Mouse (Mus musculus) natural killer cell, adult 2 months (primary cell): ENCODE data around the gene Eid2.
"Not testable (repeated sequence)": the region's sequence is repeated elsewhere in the genome, so short reads cannot be mapped to it uniquely, and the experiment has no call there.

Experiments
- DNase-seq, 2 experiments: peaks; one replicate each; pipeline ENCODE4 v3.0.0; 2022; ENCODE audit warnings: low spot score in 2 of 2

Gene Eid2

DNA sequence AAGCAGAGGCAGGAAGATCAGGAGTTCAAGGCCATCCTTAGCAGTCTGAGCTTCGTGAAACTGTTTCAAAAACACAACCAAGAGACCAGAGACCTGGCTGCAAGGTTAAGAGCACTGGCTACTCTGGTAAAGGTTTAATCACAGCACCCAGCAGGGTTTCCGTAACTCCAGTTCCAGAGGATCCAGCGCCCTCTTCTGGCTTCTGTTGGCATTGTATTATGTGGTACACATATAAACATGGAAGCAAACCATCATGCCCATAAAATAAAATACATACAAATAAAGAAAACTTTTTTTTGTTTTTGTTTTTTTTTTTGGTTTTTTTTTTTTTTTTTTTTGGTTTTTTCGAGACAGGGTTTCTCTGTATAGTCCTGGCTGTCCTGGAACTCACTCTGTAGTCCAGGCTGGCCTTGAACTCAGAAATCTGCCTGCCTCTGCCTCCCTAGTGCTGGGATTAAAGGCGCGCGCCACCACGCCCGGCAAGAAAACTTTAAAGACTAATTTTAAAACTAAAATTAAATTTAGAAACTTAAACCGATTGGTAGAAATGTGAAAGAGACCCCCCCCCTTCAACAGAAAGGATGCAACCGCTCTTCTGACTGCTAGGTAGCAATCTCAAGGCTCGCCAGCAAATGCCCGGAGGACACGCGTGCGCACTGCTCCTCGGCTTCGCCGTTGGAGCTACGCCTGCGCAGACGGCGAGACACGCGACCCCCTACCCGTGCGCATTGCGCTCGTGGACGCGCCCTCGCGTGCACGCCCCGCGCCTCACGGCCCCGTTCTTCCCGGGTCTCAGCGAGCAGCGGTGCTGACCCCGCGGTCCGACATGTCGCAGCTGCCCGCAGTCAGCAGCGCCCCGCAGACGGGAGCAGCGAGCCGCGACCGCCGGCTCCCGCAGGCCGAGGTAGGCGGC is at the start of gene Eid2:
Eid2 (plus strand) TSS at position 753 of the 913 bp plus-strand sequence.
- peak in 1 of 2 experiments; percentile 29 for DNase-seq

DNA sequence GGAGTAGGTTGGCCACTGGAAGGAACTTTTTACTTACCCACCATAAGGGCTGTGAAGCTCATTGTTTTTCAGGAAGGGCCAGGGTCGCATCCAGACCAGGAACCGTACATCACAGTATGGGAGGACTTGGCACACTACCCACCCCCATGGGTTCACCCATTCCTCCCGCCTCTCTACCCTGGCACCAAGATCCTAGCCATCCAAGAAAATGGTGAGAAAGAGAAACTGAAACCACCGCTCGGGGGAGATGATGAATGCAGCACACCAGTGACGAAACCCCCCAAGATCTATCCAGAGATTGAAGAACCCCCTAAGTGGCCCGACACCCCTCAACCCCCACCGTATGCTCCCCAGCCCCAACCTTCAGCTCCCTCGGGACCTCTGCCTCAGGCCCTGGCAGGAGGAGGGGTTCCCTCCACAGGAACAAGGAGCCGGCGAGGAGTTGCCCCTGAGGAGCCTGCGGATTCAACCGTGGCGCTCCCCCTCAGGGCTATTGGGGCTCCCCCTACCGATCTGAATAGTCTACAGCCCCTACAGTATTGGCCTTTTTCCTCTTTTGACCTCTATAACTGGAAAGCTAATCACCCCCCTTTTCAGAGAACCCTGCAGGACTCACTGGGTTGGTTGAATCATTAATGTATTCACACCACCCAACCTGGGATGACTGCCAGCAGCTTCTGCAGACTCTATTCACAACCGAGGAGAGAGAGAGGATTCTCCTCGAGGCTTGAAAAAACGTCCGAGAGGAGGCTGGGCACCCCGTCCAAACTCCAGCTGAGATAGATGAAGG is 48.5 kb upstream of the Eid2 start:
- DNase-seq, result not testable (repeated sequence)

DNA sequence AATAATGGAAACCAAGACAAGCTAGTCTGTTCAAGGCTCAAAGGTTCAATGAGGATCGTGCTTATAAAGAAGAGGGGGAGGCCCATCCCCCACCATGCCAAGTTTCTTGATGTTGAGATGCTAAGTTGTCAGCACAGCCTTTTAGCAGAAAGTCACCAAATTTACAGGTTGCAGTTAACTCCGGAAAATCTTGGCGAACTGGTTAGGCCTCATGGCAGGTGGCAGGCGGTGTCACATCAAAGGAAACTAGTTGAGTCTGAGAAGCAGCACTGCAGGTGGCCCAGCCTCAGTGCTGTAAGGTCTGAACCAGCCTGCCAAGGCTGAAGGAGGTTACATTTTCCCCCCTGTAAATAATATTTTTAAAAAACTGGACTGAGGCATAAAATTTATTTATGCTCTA is 40.8 kb upstream of the Eid2 start:
- not testable (repeated sequence) for DNase-seq

DNA sequence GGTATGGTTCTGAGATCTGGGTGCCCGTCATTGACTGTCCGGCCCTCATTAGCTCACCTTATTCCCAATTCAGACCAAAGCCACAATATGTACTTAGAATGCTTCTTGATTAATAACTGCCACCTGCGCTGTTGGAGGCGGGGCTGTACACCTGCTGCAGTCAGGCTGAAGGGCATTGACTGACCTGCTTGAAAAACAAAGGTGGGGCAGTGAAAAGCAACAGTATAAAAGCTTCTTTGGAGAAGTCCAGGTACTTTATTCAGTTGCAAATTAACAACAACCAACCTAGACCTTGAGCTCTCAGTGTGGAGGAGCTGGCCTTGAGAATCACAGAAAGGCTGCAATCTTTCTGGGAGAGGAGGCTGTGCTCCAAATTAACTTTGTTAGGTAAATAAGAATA is 40.3 kb upstream of the Eid2 start:
- not testable (repeated sequence) for DNase-seq

DNA sequence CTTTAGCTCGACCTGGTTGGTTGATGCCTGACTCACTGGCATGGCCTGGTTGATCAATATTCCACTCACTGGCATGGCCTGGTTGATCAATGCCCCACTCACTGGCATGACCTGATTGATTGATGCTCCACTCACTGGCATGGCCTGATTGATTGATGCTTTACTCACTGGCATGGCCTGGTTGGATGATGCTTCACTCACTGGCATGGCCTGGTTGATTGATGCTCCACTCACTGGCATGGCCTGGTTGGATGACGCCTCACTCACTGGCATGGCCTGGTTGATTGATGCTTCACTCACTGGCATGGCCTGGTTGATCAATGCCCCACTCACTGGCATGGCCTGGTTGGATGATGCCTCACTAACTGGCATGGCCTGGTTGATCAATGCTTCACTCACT is 23.7 kb upstream of the Eid2 start:
- DNase-seq, result not testable (repeated sequence)

DNA sequence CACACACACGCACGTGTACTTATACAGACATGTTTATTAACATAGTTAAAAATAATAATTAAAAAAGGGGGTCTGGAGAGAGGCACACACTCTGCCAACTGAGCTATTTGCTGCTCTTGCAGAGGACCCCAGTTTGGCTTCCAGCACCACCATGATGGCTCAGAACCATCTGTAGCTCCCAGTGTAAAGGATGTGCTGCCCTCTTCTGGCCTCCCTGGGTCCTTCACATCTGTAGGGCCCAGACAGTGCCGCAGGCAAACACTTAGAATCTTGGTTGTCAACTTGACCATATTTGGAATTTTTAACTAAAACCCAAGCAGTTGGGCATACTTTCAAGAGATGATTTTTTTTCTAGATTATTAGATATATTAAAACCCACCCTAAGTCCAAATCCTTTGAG is 18.7 kb upstream of the Eid2 start:
- DNase-seq, result no peak

DNA sequence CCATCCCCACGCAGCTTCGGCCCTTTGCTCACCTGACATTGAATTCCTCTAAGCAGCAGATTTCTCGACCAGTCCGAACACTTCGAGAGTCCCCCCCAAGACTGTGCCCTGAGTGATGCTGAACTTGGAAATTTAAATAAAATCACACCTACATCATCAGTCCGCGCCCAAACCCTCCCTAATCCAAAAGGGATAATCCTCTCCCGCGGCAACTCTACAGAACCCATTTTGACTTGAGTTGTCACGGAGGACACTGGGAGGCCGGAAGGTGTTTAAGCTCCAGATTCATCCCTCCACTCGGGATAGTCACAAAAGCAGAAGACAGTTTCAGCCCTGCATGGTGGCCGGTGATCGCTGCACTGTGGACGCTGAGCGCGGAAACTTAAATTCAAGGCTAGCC is 15.7 kb upstream of the Eid2 start:
- DNase-seq, result no peak

DNA sequence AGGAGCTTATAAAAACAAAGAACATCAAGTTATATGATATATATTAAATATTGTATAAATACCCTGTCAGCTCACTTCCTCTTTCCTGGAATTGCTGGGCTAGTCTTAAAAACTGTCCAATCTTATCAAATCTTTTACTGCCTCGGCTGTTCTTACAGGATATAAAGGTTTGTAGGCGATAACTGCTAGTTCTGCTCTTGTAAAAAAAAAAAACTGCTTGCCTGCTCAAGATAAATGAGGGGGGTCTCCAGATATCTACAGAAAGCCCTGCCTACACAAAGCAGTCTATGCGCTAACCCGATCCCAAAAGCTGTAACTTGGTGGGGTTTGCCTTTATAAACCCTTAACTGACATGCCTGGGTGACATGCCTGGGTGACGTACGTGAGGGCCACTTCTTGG is 13.1 kb upstream of the Eid2 start:
- no peak for DNase-seq

DNA sequence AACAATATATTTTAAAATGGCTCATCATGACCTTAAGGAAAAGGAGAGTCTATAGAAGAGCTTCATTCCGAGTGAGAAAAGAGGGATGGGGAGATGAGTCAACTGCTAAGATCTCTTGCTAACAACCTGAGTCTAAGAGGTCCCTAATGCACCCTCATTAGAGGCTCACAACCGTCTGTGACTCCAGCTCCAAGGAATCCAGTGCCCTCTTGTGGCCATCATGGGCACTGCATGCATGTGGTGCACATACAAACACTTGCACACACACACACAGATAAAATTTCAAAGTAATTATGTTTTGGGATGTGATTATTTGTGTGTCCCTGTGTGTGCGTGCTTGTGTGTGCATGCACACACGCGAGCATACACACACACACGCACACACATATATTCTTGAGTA is 12.2 kb upstream of the Eid2 start:
- no peak for DNase-seq

DNA sequence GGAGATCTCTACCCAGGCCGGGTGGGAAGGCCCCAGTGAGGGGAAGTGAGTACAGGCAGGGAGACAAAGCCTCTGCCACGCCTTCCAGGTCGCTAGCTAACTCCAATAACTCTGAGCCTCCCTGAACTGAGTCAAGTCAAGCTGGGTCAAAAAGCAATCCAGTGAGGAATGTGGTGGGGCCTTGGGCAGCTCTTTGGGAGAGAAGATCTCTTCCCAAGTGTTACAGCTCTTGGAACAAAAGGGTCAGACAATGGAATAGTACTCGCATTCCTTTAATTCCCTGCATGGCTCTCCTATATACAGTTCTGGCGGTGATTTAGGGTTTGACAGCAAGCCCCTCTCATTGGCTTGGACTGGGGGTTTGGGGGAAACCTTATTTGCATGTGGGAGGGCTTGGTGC is 4.8 kb upstream of the Eid2 start:
- DNase-seq, result no peak

DNA sequence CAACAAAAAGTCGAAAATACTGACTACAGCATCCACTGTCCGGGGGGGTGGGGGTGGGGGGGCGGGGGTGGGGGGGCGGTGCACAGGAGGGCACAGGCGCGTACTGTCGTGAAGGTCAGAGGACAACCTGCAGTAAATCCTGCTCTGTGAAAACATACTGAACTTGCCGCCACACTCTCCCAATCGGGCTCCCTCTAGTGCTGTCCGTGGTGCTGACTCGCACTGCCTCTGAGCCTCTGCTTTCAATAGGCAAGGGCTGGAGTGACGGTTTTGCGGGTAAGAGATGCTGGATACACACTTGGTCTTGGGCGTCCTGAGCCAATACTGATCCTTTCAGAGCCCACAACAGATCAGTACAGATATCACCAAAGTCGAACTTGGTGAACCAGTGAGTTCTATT is 3.9 kb upstream of the Eid2 start:
- peak in 1 of 2 experiments; percentile 21 for DNase-seq

DNA sequence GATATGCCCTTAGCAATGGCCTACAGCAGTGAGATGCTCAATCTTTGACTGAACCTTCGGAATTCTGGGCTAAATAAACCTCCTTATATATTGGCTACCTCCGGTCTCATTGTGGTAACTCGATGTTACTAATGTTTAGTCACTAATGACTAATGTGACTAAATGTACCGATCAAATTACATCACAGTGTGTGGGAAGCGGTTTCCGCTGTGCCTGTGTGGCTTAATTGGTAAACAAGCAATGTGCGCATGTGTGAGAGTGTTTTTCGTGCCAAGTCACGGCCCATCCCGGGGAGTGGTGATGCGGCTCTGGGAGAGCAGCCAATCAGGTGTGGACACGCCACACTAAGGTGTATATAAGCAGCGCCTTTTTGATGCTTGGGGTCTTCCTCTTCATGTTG is 2.3 kb upstream of the Eid2 start:
- DNase-seq, result no peak

DNA sequence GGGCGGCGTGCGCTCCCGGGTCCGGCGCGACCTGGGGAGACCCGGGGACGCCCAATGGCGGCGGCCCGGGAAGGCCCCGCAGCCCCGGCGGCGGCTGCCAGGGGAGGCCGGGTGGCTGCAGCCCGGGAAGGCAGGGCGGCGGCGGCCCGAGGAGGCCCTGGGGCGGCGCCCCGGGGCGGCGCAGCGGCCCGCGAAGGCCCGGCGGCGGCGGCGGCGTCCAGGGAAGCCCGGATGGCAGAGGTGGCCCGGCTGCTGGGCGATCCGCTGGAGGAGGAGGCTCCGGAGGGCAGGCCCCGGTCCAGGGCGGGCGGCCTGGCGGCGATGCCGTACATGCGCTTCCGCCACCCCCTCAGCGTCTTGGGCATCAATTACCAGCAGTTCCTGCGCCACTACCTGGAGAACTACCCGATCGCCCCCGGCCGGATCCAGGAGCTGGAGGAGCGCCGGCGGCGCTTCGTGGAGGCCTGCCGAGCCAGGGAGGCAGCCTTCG is 406 bp downstream of the Eid2 start:
- peak in 1 of 2 experiments; percentile 25 for DNase-seq

DNA sequence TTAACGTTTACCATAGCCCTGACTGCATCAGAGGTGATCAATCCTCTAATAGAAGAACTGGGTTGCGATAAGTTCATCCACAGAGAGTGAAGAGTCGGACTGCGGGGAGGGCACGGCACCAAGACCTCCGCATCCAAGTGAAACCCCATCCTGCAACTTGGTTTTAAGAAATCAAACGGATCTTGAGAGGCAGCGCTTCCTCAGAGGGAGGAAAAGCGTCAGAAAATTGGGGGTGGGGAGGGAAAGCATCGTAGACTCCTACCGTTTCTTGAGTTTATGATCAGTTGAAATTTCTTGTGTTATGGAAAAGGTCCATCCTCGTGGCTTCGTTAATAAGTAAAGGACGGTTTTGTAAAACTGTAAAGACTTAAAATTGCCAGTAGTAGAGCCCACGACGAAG is 895 bp downstream of the Eid2 start:
- DNase-seq, result no peak

DNA sequence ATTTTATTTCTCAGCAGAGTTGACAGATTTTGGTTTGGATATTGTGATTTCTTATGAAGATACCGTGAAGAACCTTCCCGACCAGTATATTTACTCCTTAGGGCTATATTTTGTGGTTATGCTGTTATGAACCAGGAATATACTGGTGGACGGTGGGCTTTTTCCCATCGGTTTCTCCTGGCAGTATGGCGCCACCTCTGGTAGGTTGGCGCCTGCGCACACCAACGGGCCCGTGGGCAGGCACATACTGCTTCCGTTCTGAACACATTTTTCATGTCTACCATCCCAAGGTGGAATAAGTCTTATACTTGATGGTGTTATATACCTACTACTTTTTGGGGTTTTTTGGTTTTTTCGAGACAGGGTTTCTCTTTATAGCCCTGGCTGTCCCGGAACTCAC is 1.7 kb downstream of the Eid2 start:
- DNase-seq, result no peak

DNA sequence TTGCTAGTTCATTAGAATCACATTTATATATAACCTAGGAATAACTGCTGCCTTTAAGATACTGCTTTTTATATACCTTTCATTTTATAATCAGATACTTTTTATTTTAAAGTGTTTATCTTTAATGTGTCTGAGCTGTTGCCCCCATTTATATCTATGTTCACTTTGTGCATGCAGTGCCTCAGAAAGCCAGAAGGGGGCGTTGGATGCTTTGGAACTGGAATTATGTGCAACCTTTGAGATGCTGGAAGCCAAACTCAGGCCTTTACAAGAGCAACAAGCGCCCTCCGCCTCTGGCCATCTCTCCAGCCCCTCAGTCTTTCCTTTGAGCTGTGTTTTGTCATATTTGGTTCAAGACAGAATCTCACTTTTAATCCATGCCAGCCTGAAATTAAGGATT is 4.1 kb downstream of the Eid2 start:
- no peak for DNase-seq

DNA sequence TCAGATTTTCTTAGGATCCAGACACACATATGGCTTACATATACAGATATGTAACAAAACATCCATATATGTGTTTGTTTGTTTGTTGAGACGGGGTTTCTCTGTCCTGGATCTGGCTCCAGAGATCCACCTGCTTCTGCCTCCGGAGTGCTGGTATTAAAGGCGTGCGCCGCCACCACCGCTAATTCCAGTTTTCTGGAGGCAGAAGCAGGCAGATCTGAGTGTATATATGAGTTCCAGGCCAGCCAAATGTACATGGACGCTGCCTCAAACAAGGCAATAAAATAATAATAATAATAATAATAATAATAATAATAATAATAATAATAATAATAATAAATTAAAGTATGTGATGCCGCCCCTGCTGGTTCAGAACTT is 9.5 kb downstream of the Eid2 start:
- no peak for DNase-seq

DNA sequence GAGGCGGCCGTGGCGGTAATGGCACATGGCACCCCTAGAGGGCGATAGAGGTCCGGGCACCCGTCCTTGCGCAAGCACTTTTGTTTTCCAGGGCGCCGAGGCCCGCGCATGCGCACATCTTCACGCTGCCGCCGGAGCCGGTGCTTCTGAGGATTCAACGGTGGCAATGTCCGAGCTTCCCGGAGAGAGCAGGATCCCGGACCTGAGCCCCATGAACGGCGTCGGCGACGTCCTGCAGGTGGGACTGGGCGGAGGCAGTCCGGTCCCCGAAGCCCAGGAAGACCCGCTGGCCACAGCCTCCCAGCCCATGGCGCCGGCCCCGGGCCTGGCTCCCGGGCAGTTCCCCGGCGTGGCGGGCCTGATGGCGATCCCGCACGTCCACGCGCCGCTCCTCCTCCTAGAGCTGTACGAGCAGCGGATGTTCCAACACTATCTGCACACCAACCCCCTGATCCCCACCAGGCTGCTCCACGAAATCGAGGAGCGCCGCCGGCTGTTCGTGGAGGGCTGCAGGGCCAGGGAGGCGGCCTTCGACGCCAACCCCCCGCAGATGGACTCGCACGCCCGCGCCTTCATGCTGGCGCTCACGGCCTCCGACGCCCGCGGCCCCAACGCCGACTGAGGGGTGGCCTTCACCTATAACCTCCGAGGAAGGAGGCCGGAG is 10.1 kb downstream of the Eid2 start, which contains the start of gene Eid2b:
Eid2b (plus strand) TSS at position 125 of the 664 bp plus-strand sequence.
- DNase-seq, result peak; percentile 91 to 95

DNA sequence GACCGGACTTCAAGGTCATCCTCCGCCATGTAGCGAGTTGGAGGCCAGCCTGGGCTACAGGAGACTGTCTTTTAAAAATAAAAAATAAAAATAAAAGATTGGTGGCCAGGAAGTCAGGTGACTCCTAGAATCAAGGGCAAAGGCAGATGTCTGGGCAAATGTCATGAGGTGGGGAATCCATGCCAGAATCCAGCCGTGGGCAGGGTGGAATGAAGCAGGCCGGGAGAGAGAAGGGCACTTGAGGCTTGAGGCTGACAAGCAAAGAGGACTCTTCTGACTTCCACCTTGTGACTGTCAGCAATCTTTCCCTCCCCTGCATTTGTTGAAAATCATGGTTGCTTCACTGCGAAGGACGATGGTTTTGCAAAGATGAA is 10.6 kb downstream of the Eid2 start:
- DNase-seq, result no peak

DNA sequence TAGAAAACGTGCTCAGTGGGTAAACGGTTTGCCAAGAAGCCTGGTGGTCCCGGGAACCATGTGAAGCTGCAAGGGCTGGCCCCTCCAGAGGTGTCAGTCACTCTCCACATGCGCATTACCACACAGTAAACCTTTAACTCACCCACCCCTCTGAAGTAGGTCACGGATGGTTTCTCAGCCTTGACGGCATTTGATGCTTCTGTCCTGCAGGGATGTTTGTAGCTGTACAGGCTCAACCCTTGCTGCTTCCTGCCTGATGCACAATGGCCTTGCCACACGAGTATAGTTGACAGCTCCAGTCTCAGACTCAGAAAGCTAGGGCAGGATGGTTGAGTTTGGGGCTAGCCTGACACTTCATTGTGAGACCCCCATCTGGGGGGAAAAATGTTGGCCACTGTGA is 12.9 kb downstream of the Eid2 start:
- DNase-seq, result no peak

DNA sequence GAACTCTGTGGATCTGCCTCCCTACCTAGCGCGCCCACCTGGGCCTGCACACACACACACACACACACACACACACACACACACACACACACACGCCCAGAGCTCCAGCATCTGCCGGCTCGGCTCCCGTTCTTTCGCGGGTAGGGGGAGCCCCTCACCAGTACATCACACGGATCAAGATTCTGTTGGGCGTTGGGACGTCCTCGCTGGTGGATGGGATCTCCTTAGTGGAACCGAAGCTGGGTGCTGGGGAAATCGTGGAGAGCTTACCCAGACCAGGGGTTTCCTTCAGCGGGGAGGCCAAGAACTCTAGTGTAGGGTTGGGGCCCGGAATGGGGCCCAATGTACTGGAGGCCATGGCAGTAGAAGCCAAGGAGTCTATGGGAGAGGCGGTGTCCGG is 22.5 kb downstream of the Eid2 start:
- no peak for DNase-seq
